Mouse (Mus musculus) layer of hippocampus, postnatal 14 days (tissue): ENCODE results near the gene Hace1. TPM values are rescaled to one million over a fixed set of nuclear protein-coding genes. Genes with fewer than 3 reads are reported as not detected.

ENCODE experiments used
- DNase-seq, 2 experiments: peaks; one replicate each; pipeline ENCODE4 v3.0.0; 2021 to 2022; ENCODE audit warnings: low spot score in 2 of 2, mixed read lengths in 1 of 2
- microRNA-seq, 2 experiments: library from miRNA; unstranded; fragments of <30 nt; microRNA quantifications; one replicate each; pipeline ENCODE4 v1.2.0; 2021
- total RNA-seq, 2 experiments: library from RNA; stranded (reverse); gene quantifications; 2 replicates each; pipeline ENCODE4 v1.2.3; 2021

The Hace1 gene
- total RNA-seq, 2 experiments from 2014 or later: 24.7 to 28.0 TPM

- DNase-seq: no peak
These were observed 117.9 kb downstream of the Hace1 start for GRCm38 (mm10) chr10:45695522-45695921.

DNA sequence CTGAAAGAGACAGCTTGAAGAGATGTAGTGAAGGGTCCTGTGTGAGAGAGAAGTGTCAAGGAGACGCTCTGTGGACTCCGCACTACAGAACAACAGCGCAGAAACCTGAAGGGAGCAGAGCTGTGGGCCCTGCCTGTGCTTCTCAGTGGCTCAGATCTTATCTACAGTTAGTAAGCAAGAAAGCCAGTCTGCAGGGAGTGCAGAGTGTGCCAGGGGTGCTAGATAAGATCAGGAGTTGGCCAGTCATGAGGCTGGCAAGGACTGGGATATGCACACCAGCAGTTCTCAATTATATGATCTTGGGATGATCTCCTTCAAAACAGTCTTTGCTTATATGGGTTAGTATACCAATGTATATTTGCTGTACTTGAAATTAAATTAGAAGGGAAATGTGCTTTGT is 121.3 kb downstream of the Hace1 start:
- DNase-seq: no peak

GRCm38 (mm10) chr10:45706849-45707248 is 129.2 kb downstream of the Hace1 start:
- DNase-seq: no peak

GRCm38 (mm10) chr10:45710848-45711247 is 133.2 kb downstream of the Hace1 start:
- DNase-seq: no peak

DNA sequence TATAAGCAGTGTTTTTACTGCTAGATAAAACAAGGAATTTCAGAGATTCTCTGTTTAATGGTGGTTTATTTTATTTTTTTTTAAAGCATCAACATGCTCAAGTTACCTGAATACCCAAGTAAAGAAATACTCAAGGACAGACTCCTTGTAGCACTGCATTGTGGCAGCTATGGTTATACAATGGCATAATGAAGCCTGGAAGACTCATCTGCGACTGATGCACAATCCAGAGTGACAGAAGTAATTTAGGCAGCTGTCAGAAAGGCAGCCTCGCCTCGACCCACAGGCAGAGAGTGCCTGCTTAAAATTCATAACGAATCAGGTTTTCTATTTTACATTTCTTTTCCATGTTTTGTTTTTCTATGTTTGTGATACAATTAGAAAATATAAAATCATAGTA is 133.7 kb downstream of the Hace1 start:
- no peak for DNase-seq

Small RNAs within 50 kb of the gene (microRNA-seq; reads per million reads assigned to microRNA genes)
- 0 reads per million in 2 experiments for gene Gm27731

Other genes starting within 250 kb of the Hace1 start
- 1 to 10 TPM; 5.3 to 6.4 TPM for gene Bves, start 242.1 kb upstream of the Hace1 start, total RNA-seq
- gene Lin28b, start 91.4 kb upstream of the Hace1 start, total RNA-seq: 1 to 10 TPM; 1.1 to 1.6 TPM